Mouse (Mus musculus): ENCODE data around the gene Zc3h10. TPM values are rescaled to one million over a fixed set of nuclear protein-coding genes. Genes with fewer than 3 reads are reported as not detected.
"Not testable (repeated sequence)": the region's sequence is repeated elsewhere in the genome, so short reads cannot be mapped to it uniquely, and the experiment has no call there.

Zc3h10 gene
- total RNA-seq, 2 experiments from 2014 or later, result 10.9 to 11.0 TPM

- no peak for DNase-seq (ENCODE audit: low spot score in 2 of 2)
Measured at GRCm38 (mm10) chr10:128497134-128497737, 50.3 kb downstream of the Zc3h10 start.

GRCm38 (mm10) chr10:128496509-128497077 lies 51.0 kb downstream of the Zc3h10 start:
- DNase-seq (ENCODE audit: low spot score in 2 of 2), result no peak

- no peak for DNase-seq (ENCODE audit: low spot score in 2 of 2)
Measured at GRCm38 (mm10) chr10:128495903-128496302, 51.7 kb downstream of the Zc3h10 start.

- no peak for DNase-seq (ENCODE audit: low spot score in 2 of 2)
Measured at GRCm38 (mm10) chr10:128495270-128495669, 52.3 kb downstream of the Zc3h10 start.

- no peak for DNase-seq (ENCODE audit: low spot score in 2 of 2)
Measured at GRCm38 (mm10) chr10:128494667-128495245, 52.8 kb downstream of the Zc3h10 start.

DNA sequence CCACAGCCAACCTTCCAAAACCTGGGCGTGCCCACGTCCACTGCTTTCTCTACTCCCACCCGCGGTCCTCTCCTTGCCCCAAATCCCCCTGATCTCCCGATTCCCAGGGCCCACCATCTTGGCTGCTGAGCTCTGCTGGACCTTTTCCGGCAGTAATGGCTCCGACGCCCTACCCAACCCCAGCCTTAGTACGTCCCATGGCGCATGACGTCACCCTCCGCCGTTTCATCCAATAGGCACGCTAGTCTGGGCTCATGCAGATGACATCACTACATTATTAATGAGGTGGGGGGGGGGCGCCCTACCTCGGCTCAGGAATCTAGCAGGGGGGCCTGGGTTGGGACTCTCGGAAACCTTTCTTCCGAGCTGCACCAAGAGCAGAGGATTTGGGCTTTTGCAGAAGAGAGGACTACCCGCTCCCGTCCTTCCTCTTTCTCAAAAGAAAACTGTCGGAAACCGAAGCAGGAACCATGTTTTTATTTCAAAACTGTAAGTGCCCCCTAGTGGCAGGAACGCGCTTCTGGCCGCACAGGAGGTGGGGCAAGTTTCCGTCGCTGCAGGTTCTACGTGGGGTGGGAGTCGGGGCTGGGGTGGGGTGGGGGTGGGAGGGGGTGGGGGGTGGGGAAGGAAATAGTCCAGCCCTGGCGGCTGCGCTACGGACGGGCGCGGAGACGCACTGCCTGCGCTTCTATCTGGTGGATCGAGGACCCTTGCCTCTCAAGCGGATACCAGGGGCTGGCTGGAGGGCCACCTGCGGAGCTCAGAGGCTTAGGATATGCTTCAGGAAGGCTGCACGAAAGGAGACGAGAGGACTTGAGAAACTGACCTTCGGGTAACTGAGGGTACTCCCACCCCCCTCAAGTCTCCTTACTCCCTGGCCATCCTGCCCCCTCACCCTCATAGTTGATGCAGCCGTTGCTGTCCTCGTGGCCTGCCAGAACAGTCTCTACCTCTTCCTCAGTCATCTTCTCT lies 53.6 kb downstream of the Zc3h10 start, which contains the start of gene Myl6:
Gene Myl6 (minus strand): TSS at position 451 of the 972 bp plus-strand sequence.
- peak; percentile 93 for DNase-seq (ENCODE audit: low spot score in 2 of 2)

GRCm38 (mm10) chr10:128493319-128493694 lies 54.3 kb downstream of the Zc3h10 start:
- DNase-seq (ENCODE audit: low spot score in 2 of 2), result no peak

GRCm38 (mm10) chr10:128492633-128493311 lies 54.8 kb downstream of the Zc3h10 start:
- no peak for DNase-seq (ENCODE audit: low spot score in 2 of 2)

DNA sequence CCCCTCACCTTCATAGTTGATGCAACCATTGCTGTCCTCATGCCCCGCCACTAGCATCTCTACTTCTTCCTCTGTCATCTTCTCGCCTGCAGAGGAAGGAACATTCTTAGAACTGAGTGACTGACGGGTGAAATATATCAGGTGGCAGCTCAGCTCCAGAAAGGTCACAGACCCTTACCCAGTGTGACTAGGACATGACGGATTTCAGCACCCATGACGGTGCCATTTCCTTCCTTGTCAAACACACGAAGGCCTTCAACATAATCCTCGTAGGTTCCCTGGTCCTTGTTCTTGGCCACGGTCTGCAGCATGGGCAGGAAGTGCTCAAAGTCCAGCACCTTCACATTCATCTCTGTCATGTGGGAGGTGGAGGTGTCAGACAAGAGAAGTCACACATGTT lies 55.5 kb downstream of the Zc3h10 start:
- DNase-seq (ENCODE audit: low spot score in 2 of 2), result not testable (repeated sequence)

Small RNA genes within 50 kb of the gene (microRNA-seq; reads per million reads assigned to microRNA genes)
- gene Gm47275, result not detected
- not detected for gene Mir6916
- gene Mir6917, result not detected

Other genes with a start within 250 kb of the Zc3h10 start
- gene Il23a, start 249.0 kb downstream of the Zc3h10 start, total RNA-seq (2021), result not detected
- gene Pan2, start 244.4 kb downstream of the Zc3h10 start, total RNA-seq (2021), result 10 to 100 TPM; 43.6 to 45.3 TPM
- gene Cnpy2, start 225.3 kb downstream of the Zc3h10 start, total RNA-seq (2021), result 100 to 1,000 TPM; 178 to 188 TPM
- gene Cs, start 210.0 kb downstream of the Zc3h10 start, total RNA-seq (2021), result 100 to 1,000 TPM; 300 to 355 TPM
- gene Coq10a, start 178.8 kb downstream of the Zc3h10 start, total RNA-seq (2021), result 10 to 100 TPM; 48.3 to 62.1 TPM
- gene Ankrd52, start 170.7 kb downstream of the Zc3h10 start, total RNA-seq (2021), result 10 to 100 TPM; 71.5 to 75.1 TPM
- 10 to 100 TPM in 1 of 2 experiments, 1 to 10 TPM in 1; 5.7 to 13.2 TPM for gene Slc39a5, start 146.5 kb downstream of the Zc3h10 start, total RNA-seq (2021)
- 10 to 100 TPM; 69.5 to 72.7 TPM for gene Nabp2, start 136.3 kb downstream of the Zc3h10 start, total RNA-seq (2021)
- gene Rnf41, start 136.1 kb downstream of the Zc3h10 start, total RNA-seq (2021), result 10 to 100 TPM; 49.9 to 50.9 TPM
- gene Smarcc2, start 88.5 kb downstream of the Zc3h10 start, total RNA-seq (2021), result 100 to 1,000 TPM; 138 to 157 TPM
- 100 to 1,000 TPM; 703 to 716 TPM for gene Myl6, start 53.6 kb downstream of the Zc3h10 start, total RNA-seq (2021)
- gene Myl6b, start 49.1 kb downstream of the Zc3h10 start, total RNA-seq (2021), result 1 to 10 TPM; 6.8 to 8.2 TPM
- 10 to 100 TPM; 30.3 to 34.5 TPM for gene Esyt1, start 21.9 kb downstream of the Zc3h10 start, total RNA-seq (2021)
- gene Rpl41, start 1.5 kb upstream of the Zc3h10 start, total RNA-seq (2021), result 1,000 to 10,000 TPM; 3,532 to 3,650 TPM
- 100 to 1,000 TPM; 112 to 119 TPM for gene Pa2g4, start 18.2 kb upstream of the Zc3h10 start, total RNA-seq (2021)
- 10 to 100 TPM in 1 of 2 experiments, 1 to 10 TPM in 1; 8.9 to 10.9 TPM for gene Erbb3, start 41.9 kb upstream of the Zc3h10 start, total RNA-seq (2021)
- 100 to 1,000 TPM; 935 to 938 TPM for gene Rps26, start 79.0 kb upstream of the Zc3h10 start, total RNA-seq (2021)
- 1 to 10 TPM; 3.8 to 4.1 TPM for gene Ikzf4, start 98.2 kb upstream of the Zc3h10 start, total RNA-seq (2021)
- 10 to 100 TPM; 18.7 to 22.7 TPM for gene Suox, start 126.3 kb upstream of the Zc3h10 start, total RNA-seq (2021)
- 100 to 1,000 TPM; 113 to 115 TPM for gene Rab5b, start 148.5 kb upstream of the Zc3h10 start, total RNA-seq (2021)
- gene Pmel, start 156.4 kb upstream of the Zc3h10 start, total RNA-seq (2021), result 1 to 10 TPM; 2.0 to 2.6 TPM
- gene Cdk2, start 157.3 kb upstream of the Zc3h10 start, total RNA-seq (2021), result 10 to 100 TPM; 46.8 to 50.3 TPM
- gene Dgka, start 197.1 kb upstream of the Zc3h10 start, total RNA-seq (2021), result 10 to 100 TPM; 10.9 to 11.8 TPM
- 10 to 100 TPM; 39.7 to 40.1 TPM for gene Pym1, start 200.1 kb upstream of the Zc3h10 start, total RNA-seq (2021)
- 10 to 100 TPM; 23.8 to 29.2 TPM for gene Mmp19, start 243.1 kb upstream of the Zc3h10 start, total RNA-seq (2021)

Measured in adrenal gland, postnatal 4 days (tissue).